Mouse (Mus musculus) midbrain, embryonic 14.5 days (tissue): ENCODE measurements around the gene Rgp1. TPM values are rescaled to one million over a fixed set of nuclear protein-coding genes. Genes with fewer than 3 reads are reported as not detected.
A peak's percentile ranks its signal among the peaks of the same experiment; 100 is the strongest.

Experiments used
- ATAC-seq: fragments of 200-750 bp; cut with Nextera tagmentation; 2 replicates; pipeline ENCODE4 v1.8.0; 2017; ENCODE audit warnings: moderate number of reproducible peaks, moderate library complexity; ENCODE audit not compliant: low FRiP score, low TSS enrichment
- DNase-seq: peaks from one replicate; pipeline ENCODE4 v3.0.0-alpha.2; 2015
- H3K27ac ChIP-seq: fragments of 300-500 bp; sonication (generic); replicated peaks from 2 replicates; pipeline ENCODE4 v1.5.1; 2014; ENCODE audit warnings: mild to moderate bottlenecking, low read depth, low read length, moderate library complexity
- H3K27me3 ChIP-seq: fragments of 300-500 bp; sonication (generic); 2 replicates; pipeline ENCODE4 v1.6.1; 2014; ENCODE audit warnings: low read length, control low read depth, mixed read lengths; ENCODE audit not compliant: control insufficient read depth, insufficient read depth
- H3K36me3 ChIP-seq: fragments of 300-500 bp; sonication (generic); 2 replicates; pipeline ENCODE4 v1.6.1; 2014; ENCODE audit warnings: low read length, control low read depth; ENCODE audit not compliant: control insufficient read depth, insufficient read depth
- H3K4me1 ChIP-seq: fragments of 300-500 bp; sonication (generic); 2 replicates; pipeline ENCODE4 v1.6.1; 2014; ENCODE audit warnings: mild to moderate bottlenecking, antibody characterized with exemption, low read length, control low read depth; ENCODE audit not compliant: control insufficient read depth, insufficient read depth
- H3K4me2 ChIP-seq: fragments of 300-500 bp; sonication (generic); 2 replicates; pipeline ENCODE4 v1.6.1; 2014; ENCODE audit warnings: mild to moderate bottlenecking, low read length, moderate library complexity
- H3K4me3 ChIP-seq: fragments of 300-500 bp; sonication (generic); replicated peaks from 2 replicates; pipeline ENCODE4 v1.5.1; 2014; ENCODE audit warnings: low read depth, low read length
- H3K9ac ChIP-seq: fragments of 300-500 bp; sonication (generic); replicated peaks from 2 replicates; pipeline ENCODE4 v1.6.1; 2014; ENCODE audit warnings: mild to moderate bottlenecking, low read length, moderate library complexity
- H3K9me3 ChIP-seq: fragments of 300-500 bp; sonication (generic); 2 replicates; pipeline ENCODE4 v1.6.1; 2016; ENCODE audit warnings: low read length, control low read depth, mixed read lengths; ENCODE audit not compliant: control insufficient read depth
- WGBS: fragments of 180-500 bp; shearing (Covaris S2); extraction: QIAGEN DNeasy Blood & Tissue Kit; methylation state at CpG from one replicate; pipeline ENCODE4 v1.1.7; 2014; 5-methylcytosine and 5-hydroxymethylcytosine counted together
- polyA plus RNA-seq: library from polyadenylated mRNA; unstranded; fragments of >200 nt; fragmentation: Nextera tagmentation; extraction: Ambion mirVana; gene quantifications from 2 replicates; pipeline ENCODE4 v1.2.1, GENCODE M21; 2014

The Rgp1 gene
- polyA plus RNA-seq, 1 experiment from 2014 or later = 28.5 TPM

- Histone ChIP-seq H3K4me1 (no peaks in the 10 kb centered on the region), H3K27ac (no peak overlapping the region), H3K4me2 (no peak overlapping the region), H3K36me3 (no peaks in the 10 kb centered on the region), H3K9me3 (peaks cover 6% of the 10 kb centered on the region; the same call in 1 of the 2 replicates), H3K27me3 (no peaks in the 10 kb centered on the region), H3K4me3 (no peak overlapping the region), H3K9ac (no peak overlapping the region)
- DNase-seq (no peak), ATAC-seq (no peak)
- WGBS = 88% methylated on average over 4 of the region's 4 CpGs
These were observed 41.7 kb downstream of the Rgp1 start for GRCm38 (mm10) chr4:43620146-43620778.

DNA sequence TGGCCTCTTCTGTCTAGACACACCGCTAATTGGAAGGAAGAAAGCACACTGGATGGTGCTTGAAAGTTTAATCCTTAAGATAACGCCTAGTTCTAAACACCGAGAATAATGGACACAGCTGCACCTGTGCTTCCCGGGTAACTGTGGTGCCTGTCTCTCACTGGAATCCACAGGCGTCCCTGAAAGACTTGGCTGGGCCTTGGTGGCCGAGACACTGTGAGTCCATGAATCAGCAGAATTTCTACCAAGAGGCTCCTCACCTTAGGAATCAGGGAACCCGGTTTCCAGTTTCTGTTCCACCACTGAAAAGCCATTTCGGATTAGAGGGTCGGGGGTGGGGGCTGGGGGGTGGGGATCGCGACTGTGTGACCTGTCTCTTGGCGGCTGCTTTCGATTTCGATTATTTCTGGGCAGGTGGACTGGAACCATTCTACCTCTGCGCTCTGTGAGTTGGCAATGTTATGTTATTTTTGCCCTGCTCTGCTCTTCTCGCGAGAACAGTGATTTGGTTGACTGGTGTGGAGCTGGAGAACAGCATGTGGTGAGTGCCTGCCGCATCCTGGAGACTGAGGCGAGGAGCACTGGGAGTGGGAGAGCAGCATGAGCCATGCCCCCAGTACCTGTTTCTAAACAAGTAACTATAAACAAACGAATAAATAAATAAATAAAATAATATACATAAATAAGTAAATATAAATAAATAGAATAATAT, 50.7 kb downstream of the Rgp1 start:
- Histone ChIP-seq H3K4me2 (no peak overlapping the region), H3K27me3 (no peaks in the 10 kb centered on the region), H3K36me3 (no peaks in the 10 kb centered on the region), H3K27ac (no peak overlapping the region), H3K4me1 (peaks cover 28% of the 10 kb centered on the region), H3K9ac (no peak overlapping the region), H3K4me3 (no peak overlapping the region), H3K9me3 (peaks cover 3% of the 10 kb centered on the region; the same call in 1 of the 2 replicates)
- 36% methylated on average over 20 of the region's 20 CpGs for WGBS
- DNase-seq (peak; percentile 74), ATAC-seq (no peak)

GRCm38 (mm10) chr4:43630030-43630581, 51.6 kb downstream of the Rgp1 start:
- H3K9ac ChIP-seq = 0 out of 2 replicates have a peak overlapping the region, but pooled peaks have one; percentile 4
- H3K4me3 ChIP-seq = no peak overlapping the region; the same call in 1 of the 2 replicates
- WGBS = 0% methylated on average over 5 of the region's 5 CpGs
- H3K9me3 ChIP-seq = peaks cover 3% of the 10 kb centered on the region; the same call in 1 of the 2 replicates
- no peaks in the 10 kb centered on the region for H3K27me3 ChIP-seq
- H3K36me3 ChIP-seq = no peaks in the 10 kb centered on the region
- DNase-seq (peak; percentile 95), ATAC-seq (peak; percentile 63)
- peak overlapping the region; percentile 39 for H3K4me2 ChIP-seq
- peaks cover 28% of the 10 kb centered on the region for H3K4me1 ChIP-seq
- H3K27ac ChIP-seq = peak overlapping the region; percentile 88

- peak; percentile 45 for DNase-seq
- Histone ChIP-seq H3K4me3 (peak overlapping the region; percentile 56), H3K27me3 (no peaks in the 10 kb centered on the region), H3K9ac (peak overlapping the region; percentile 95), H3K36me3 (no peaks in the 10 kb centered on the region), H3K4me2 (peak overlapping the region; percentile 88), H3K27ac (peak overlapping the region; percentile 88), H3K9me3 (no peaks in the 10 kb centered on the region; the same call in 1 of the 2 replicates), H3K4me1 (peaks cover 28% of the 10 kb centered on the region)
- ATAC-seq = peak; percentile 19; the same call in 1 of the 2 replicates
- 12% methylated on average over 5 of the region's 5 CpGs for WGBS
These were observed 52.1 kb downstream of the Rgp1 start for GRCm38 (mm10) chr4:43630671-43631045.

- Histone ChIP-seq H3K9me3 (no peaks in the 10 kb centered on the region), H3K27me3 (no peaks in the 10 kb centered on the region), H3K4me2 (peak within 1 kb of the TSS; percentile 88), H3K36me3 (no peaks in the 10 kb centered on the region), H3K9ac (peak within 1 kb of the TSS; percentile 95), H3K27ac (peak within 1 kb of the TSS; percentile 88), H3K4me1 (peaks cover 28% of the 10 kb centered on the region), H3K4me3 (peak within 1 kb of the TSS; percentile 56)
- DNase-seq = peak; percentile 74
- WGBS = under 1% methylated on average over 60 of the region's 70 CpGs
- ATAC-seq = peak; percentile 46
These were observed 52.8 kb downstream of the Rgp1 start, which contains the start of gene Npr2 for GRCm38 (mm10) chr4:43631046-43631955. Gene Npr2, plus strand, starts transcription at chr4:43631935.

DNA sequence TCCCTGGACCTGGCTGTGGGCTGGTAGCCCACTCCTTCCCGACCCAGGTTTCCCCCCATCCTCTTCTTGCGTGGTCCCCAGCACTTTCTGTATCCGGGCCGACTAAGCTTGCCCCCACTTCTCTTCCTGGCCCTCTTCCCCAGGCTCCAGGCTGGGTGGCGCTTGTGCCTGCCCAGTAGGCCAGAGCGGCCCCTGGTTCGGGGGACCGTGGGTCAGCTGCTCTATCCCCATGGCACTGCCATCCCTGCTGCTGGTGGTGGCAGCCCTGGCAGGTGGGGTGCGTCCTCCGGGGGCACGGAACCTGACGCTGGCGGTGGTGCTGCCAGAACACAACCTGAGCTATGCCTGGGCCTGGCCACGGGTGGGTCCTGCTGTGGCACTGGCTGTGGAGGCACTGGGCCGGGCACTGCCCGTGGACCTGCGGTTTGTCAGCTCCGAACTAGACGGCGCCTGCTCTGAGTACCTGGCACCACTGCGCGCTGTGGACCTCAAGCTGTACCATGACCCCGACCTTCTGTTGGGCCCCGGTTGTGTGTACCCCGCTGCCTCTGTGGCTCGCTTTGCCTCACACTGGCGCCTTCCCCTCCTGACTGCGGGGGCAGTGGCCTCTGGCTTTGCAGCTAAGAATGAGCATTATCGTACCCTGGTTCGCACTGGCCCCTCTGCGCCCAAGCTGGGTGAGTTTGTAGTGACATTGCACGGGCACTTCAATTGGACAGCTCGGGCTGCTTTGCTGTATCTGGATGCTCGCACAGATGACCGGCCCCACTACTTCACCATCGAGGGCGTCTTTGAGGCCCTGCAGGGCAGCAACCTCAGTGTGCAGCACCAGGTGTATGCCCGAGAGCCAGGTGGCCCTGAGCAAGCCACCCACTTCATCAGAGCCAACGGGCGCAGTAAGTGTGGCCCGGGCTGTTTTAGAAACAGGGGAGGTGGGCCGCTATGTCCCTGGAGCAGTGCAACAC, 53.7 kb downstream of the Rgp1 start:
- H3K4me3 ChIP-seq = peak overlapping the region; percentile 56
- 43% methylated on average over 42 of the region's 42 CpGs for WGBS
- ATAC-seq (peak; percentile 26), DNase-seq (peak; percentile 27)
- peak overlapping the region; percentile 88 for H3K27ac ChIP-seq
- peak overlapping the region; percentile 88 for H3K4me2 ChIP-seq
- peak overlapping the region; percentile 95 for H3K9ac ChIP-seq
- no peaks in the 10 kb centered on the region for H3K27me3 ChIP-seq
- no peaks in the 10 kb centered on the region for H3K9me3 ChIP-seq
- peaks cover 28% of the 10 kb centered on the region for H3K4me1 ChIP-seq
- no peaks in the 10 kb centered on the region for H3K36me3 ChIP-seq

- H3K27me3 ChIP-seq = no peaks in the 10 kb centered on the region
- no peak overlapping the region for H3K27ac ChIP-seq
- no peaks in the 10 kb centered on the region for H3K9me3 ChIP-seq
- H3K36me3 ChIP-seq = no peaks in the 10 kb centered on the region
- DNase-seq (no peak), ATAC-seq (no peak)
- WGBS = 75% methylated on average over 8 of the region's 8 CpGs
- peaks cover 28% of the 10 kb centered on the region for H3K4me1 ChIP-seq
- peak overlapping the region; percentile 95; the same call in 1 of the 2 replicates for H3K9ac ChIP-seq
- H3K4me2 ChIP-seq = peak overlapping the region; percentile 88
- H3K4me3 ChIP-seq = no peak overlapping the region
These were observed 54.8 kb downstream of the Rgp1 start for GRCm38 (mm10) chr4:43633296-43633695.
